Mouse (Mus musculus) heart, adult 2 months (tissue): ENCODE measurements around the gene Reps1.

ENCODE experiments used
- CTCF ChIP-seq: fragments of 200-600 bp; IDR thresholded peaks from 2 replicates; pipeline ENCODE4 v1.8.1; 2022; ENCODE audit warnings: antibody characterized with exemption, mild to moderate bottlenecking, moderate library complexity
- EP300 ChIP-seq: fragments of 200-500 bp; IDR thresholded peaks from 2 replicates; pipeline ENCODE4 v1.6.1; 2011; ENCODE audit warnings: low read depth, low read length, control low read depth; ENCODE audit not compliant: insufficient read depth

- TF ChIP-seq EP300 (no peak), CTCF (no peak)
Observed at GRCm38 (mm10) chr10:18046380-18046779, 9.3 kb upstream of the Reps1 start.
